Mouse (Mus musculus) liver, embryonic 16.5 days (tissue): ENCODE measurements around the gene Usp12. TPM values are rescaled to one million over a fixed set of nuclear protein-coding genes. Genes with fewer than 3 reads are reported as not detected.
A peak's percentile ranks its signal among the peaks of the same experiment; 100 is the strongest.

Experiments used
- ATAC-seq: fragments of 200-750 bp; cut with Nextera tagmentation; 2 replicates; pipeline ENCODE4 v1.8.0; 2017; ENCODE audit warnings: low read depth, mild to moderate bottlenecking, moderate number of reproducible peaks, moderate library complexity
- H3K27ac ChIP-seq: fragments of 300-500 bp; sonication (generic); 2 replicates; pipeline ENCODE4 v1.5.1; 2014; ENCODE audit warnings: mild to moderate bottlenecking, low read length
- H3K27me3 ChIP-seq: fragments of 300-500 bp; sonication (generic); 2 replicates; pipeline ENCODE4 v1.6.1; 2014; ENCODE audit warnings: low read depth, low read length, mixed read lengths; ENCODE audit not compliant: control insufficient read depth, insufficient read depth
- H3K36me3 ChIP-seq: fragments of 300-500 bp; sonication (generic); 2 replicates; pipeline ENCODE4 v1.6.1; 2014; ENCODE audit warnings: mild to moderate bottlenecking; ENCODE audit not compliant: control insufficient read depth, insufficient read depth
- H3K4me1 ChIP-seq: fragments of 300-500 bp; sonication (generic); 2 replicates; pipeline ENCODE4 v1.6.1; 2014; ENCODE audit warnings: low read depth, low read length, mixed read lengths; ENCODE audit not compliant: control insufficient read depth
- H3K4me2 ChIP-seq: fragments of 300-500 bp; sonication (generic); 2 replicates; pipeline ENCODE4 v1.6.1; 2014; ENCODE audit warnings: low read depth, low read length, mixed read lengths
- H3K4me3 ChIP-seq: fragments of 300-500 bp; sonication (generic); 2 replicates; pipeline ENCODE4 v1.5.1; 2014; ENCODE audit warnings: low read depth, mild to moderate bottlenecking, low read length
- H3K9ac ChIP-seq: fragments of 300-500 bp; sonication (generic); 2 replicates; pipeline ENCODE4 v1.6.1; 2014; ENCODE audit warnings: low read depth, low read length
- H3K9me3 ChIP-seq: fragments of 300-500 bp; sonication (generic); replicated peaks from 2 replicates; pipeline ENCODE4 v1.6.1; 2016; ENCODE audit warnings: low read length; ENCODE audit not compliant: control insufficient read depth
- whole genome bisulfite sequencing: fragments of 180-500 bp; shearing (Covaris S2); extraction: QIAGEN DNeasy Blood & Tissue Kit; methylation state at CpG from one replicate; pipeline ENCODE4 v1.1.7; 2014; ENCODE audit not compliant: insufficient replicate concordance; 5-methylcytosine and 5-hydroxymethylcytosine counted together
- polyA plus RNA-seq: library from polyadenylated mRNA; unstranded; fragments of >200 nt; fragmentation: Nextera tagmentation; extraction: Ambion mirVana; gene quantifications from 2 replicates; pipeline ENCODE4 v1.2.1, GENCODE M21; 2015

The Usp12 gene
- polyA plus RNA-seq, 1 experiment from 2014 or later: 8.1 TPM

DNA sequence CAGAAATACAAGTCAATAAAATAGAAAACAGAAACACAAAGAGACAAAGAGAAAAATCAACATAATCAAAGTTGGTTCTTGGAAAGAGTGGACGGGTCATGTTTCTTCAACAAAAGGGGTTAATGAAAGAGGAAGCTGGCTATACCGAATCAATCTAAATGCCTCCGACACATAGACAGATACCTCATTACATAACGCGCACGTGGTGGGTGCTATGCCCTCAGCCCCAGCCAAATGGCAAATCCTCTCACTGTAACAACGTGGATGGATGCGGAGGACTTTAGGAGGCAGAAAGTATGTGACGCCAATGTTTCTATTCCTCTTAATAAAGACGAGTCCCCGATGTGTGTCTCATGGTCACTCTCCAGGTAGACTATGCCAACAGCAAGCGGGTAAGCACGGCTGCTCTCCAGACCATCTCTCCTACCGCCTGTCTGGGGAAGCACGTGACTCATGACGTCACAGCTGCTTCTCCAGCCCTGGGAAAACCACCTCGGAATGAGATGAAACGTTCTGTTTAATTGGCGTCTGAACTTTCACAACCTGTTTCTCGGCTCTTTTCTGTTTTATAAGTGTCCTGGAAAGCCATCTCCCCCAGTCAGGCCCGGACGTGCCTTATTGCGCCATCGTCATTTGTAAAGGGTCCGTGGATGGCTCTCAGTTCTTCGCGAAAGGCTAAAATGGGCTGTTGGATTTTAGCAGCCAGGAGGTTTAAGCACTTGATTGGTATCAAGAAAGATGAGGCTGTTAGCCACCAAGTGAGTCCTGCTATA lies 75.0 kb downstream of the Usp12 start:
- H3K9ac ChIP-seq: no peak overlapping the region
- H3K27me3 ChIP-seq: no peaks in the 10 kb centered on the region
- no peaks in the 10 kb centered on the region for H3K36me3 ChIP-seq
- H3K27ac ChIP-seq: no peak overlapping the region
- no peak overlapping the region for H3K4me2 ChIP-seq
- H3K4me1 ChIP-seq: no peaks in the 10 kb centered on the region
- no peaks in the 10 kb centered on the region; the same call in 1 of the 2 replicates for H3K9me3 ChIP-seq
- H3K4me3 ChIP-seq: no peak overlapping the region
- ATAC-seq: no peak
- 70% methylated on average over 27 of the region's 27 CpGs for WGBS

- Histone ChIP-seq H3K4me2 (no peak overlapping the region), H3K36me3 (no peaks in the 10 kb centered on the region), H3K4me3 (no peak overlapping the region), H3K27ac (no peak overlapping the region), H3K27me3 (no peaks in the 10 kb centered on the region), H3K4me1 (no peaks in the 10 kb centered on the region), H3K9ac (no peak overlapping the region), H3K9me3 (no peaks in the 10 kb centered on the region)
- 74% methylated on average over 12 of the region's 12 CpGs for WGBS
- no peak for ATAC-seq
Observed at GRCm38 (mm10) chr5:146713836-146714235, 81.0 kb downstream of the Usp12 start.

GRCm38 (mm10) chr5:146713088-146713487 lies 81.7 kb downstream of the Usp12 start:
- Histone ChIP-seq H3K9ac (no peak overlapping the region), H3K9me3 (no peaks in the 10 kb centered on the region), H3K27me3 (no peaks in the 10 kb centered on the region), H3K36me3 (no peaks in the 10 kb centered on the region), H3K27ac (no peak overlapping the region), H3K4me3 (no peak overlapping the region), H3K4me1 (no peaks in the 10 kb centered on the region), H3K4me2 (no peak overlapping the region)
- no peak for ATAC-seq
- WGBS: 72% methylated on average over 10 of the region's 10 CpGs

DNA sequence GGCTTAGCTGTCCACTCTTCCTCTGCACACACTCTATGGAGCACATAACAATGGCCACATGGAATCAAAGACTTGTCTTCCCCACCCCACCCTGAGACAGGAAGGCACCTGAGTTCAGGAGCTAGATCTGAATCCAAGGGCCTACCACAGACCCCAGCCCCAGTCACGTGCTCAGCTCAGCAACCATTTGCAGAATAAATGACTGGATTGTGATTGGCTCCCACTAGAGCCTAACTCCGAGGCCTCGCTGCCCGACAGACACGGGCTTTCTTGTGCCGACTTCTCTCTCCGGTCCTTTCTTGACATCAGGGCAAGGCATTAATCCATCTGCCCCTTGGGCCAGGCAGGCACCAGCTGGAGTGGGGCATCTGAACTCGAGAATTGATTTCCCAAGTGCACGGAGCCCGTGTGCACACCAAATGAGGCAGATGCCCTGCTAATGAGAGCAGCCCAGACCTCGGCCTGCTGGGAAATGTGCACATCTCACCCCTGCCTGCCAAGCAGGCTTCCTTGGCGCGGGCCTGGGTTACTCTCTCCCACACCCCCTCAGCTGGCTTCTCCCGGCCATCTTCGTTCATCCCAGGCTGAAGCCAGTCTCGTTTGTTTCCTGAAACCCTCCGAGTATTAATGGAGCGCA lies 82.4 kb downstream of the Usp12 start:
- no peak for ATAC-seq
- 71% methylated on average over 18 of the region's 18 CpGs for WGBS
- Histone ChIP-seq H3K4me1 (no peaks in the 10 kb centered on the region), H3K27me3 (no peaks in the 10 kb centered on the region), H3K27ac (no peak overlapping the region), H3K36me3 (no peaks in the 10 kb centered on the region), H3K4me3 (no peak overlapping the region), H3K9ac (no peak overlapping the region), H3K9me3 (no peaks in the 10 kb centered on the region), H3K4me2 (no peak overlapping the region)

- ATAC-seq: no peak
- WGBS: 63% methylated on average over 3 of the region's 3 CpGs
- H3K4me2 ChIP-seq: no peak overlapping the region
Observed at GRCm38 (mm10) chr5:146709361-146709760, 85.4 kb downstream of the Usp12 start.

DNA sequence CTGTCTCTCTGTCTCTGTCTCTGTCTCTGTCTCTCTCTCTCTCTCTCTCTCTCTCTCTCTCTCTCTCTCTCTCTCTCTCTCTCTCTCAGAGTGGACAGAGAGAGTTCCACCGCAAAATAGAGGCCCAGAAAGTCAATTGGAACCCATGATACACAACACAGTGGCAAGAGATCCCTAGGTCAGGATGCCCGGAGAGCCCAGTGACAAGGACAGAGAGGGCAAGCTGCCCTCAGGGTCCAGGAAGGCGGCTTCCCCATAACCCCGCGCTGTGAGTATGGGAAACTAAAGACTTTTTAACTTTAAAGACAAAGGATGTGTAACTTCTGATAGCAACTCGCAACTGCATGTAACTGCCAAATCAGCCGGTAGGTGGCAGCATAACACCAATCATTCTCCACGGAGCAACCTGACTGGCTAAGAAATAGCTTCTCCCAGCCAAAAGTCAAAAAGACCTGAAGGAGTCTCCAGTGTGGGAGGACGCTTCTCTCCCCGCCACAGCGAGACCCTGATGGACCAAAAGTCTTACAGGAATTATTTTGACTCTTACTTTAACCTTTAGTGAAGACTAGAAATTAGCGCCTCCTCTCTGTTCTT lies 88.9 kb downstream of the Usp12 start:
- WGBS: 12% methylated on average over 12 of the region's 12 CpGs
- no peaks in the 10 kb centered on the region for H3K27me3 ChIP-seq
- peaks cover 30% of the 10 kb centered on the region for H3K4me1 ChIP-seq
- ATAC-seq: no peak
- no peaks in the 10 kb centered on the region for H3K36me3 ChIP-seq
- H3K27ac ChIP-seq: no peak overlapping the region
- H3K4me3 ChIP-seq: no peak overlapping the region
- peaks cover 3% of the 10 kb centered on the region; the same call in 1 of the 2 replicates for H3K9me3 ChIP-seq
- no peak overlapping the region for H3K4me2 ChIP-seq
- H3K9ac ChIP-seq: no peak overlapping the region

More at GRCm38 (mm10) chr5:146709361-146709760, 85.4 kb downstream of the Usp12 start:
- Histone ChIP-seq H3K27me3 (no peaks in the 10 kb centered on the region), H3K36me3 (no peaks in the 10 kb centered on the region), H3K9me3 (peaks cover 1% of the 10 kb centered on the region; the same call in 1 of the 2 replicates), H3K4me1 (peaks cover 4% of the 10 kb centered on the region; the same call in 1 of the 2 replicates), H3K9ac (no peak overlapping the region), H3K4me3 (no peak overlapping the region), H3K27ac (no peak overlapping the region)

- Histone ChIP-seq H3K27me3 (no peaks in the 10 kb centered on the region), H3K36me3 (no peaks in the 10 kb centered on the region), H3K9ac (no peak overlapping the region), H3K4me3 (no peak overlapping the region), H3K27ac (no peak overlapping the region), H3K4me1 (peaks cover 33% of the 10 kb centered on the region), H3K9me3 (peaks cover 3% of the 10 kb centered on the region; the same call in 1 of the 2 replicates), H3K4me2 (no peak overlapping the region)
- ATAC-seq: no peak
- WGBS: 70% methylated on average over 6 of the region's 6 CpGs
Observed at GRCm38 (mm10) chr5:146705411-146705810, 89.4 kb downstream of the Usp12 start.

DNA sequence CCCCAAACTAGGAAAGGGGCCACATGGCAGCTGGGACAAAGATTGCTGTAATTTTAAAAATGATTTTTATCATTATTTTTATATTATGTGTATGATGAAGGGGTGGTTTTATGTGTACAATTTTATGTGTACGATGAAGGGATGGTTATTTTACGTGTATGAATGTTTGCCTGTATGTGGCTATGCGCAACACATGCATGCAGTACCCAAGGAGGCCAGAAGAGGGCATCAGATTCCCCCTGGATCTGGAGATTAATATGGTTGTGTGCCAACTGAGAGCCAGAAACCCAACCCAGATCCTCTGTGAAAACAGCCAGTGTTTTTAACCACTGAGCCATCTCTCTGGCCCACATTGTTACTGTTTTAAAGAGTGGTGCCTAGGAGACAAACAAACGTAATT lies 90.6 kb downstream of the Usp12 start:
- Histone ChIP-seq H3K4me1 (peaks cover 42% of the 10 kb centered on the region), H3K9me3 (peaks cover 3% of the 10 kb centered on the region; the same call in 1 of the 2 replicates), H3K36me3 (no peaks in the 10 kb centered on the region), H3K4me2 (peak overlapping the region; percentile 57), H3K27ac (peak overlapping the region; percentile 100), H3K4me3 (0 out of 2 replicates have a peak overlapping the region, but pooled peaks have one; percentile 21), H3K27me3 (no peaks in the 10 kb centered on the region), H3K9ac (peak overlapping the region; percentile 66)
- 91% methylated on average over 4 of the region's 4 CpGs for WGBS
- ATAC-seq: no peak
